Mouse (Mus musculus) hindbrain, postnatal 0 days (tissue): ENCODE results near the gene Gstt1. TPM values are rescaled to one million over a fixed set of nuclear protein-coding genes. Genes with fewer than 3 reads are reported as not detected.

Source experiments
- ATAC-seq: fragments of 200-750 bp; cut with Nextera tagmentation; 2 replicates; pipeline ENCODE4 v1.8.0; 2017; ENCODE audit warnings: mild to moderate bottlenecking, moderate TSS enrichment, moderate library complexity
- DNase-seq: peaks from one replicate; pipeline ENCODE4 v3.0.0-alpha.2; 2015; ENCODE audit warnings: low spot score
- H3K27ac ChIP-seq: fragments of 300-500 bp; sonication (generic); 2 replicates; pipeline ENCODE4 v1.5.1; 2014; ENCODE audit warnings: mild to moderate bottlenecking
- H3K27me3 ChIP-seq: fragments of 300-500 bp; sonication (generic); 2 replicates; pipeline ENCODE4 v1.6.1; 2014; ENCODE audit warnings: low read length, mixed read lengths; ENCODE audit not compliant: insufficient read depth
- H3K36me3 ChIP-seq: fragments of 300-500 bp; sonication (generic); 2 replicates; pipeline ENCODE4 v1.6.1; 2014; ENCODE audit warnings: low read length, mixed read lengths; ENCODE audit not compliant: insufficient read depth
- H3K4me1 ChIP-seq: fragments of 300-500 bp; sonication (generic); 2 replicates; pipeline ENCODE4 v1.6.1; 2014; ENCODE audit warnings: antibody characterized with exemption, low read length, mixed read lengths; ENCODE audit not compliant: insufficient read depth
- H3K4me2 ChIP-seq: fragments of 300-500 bp; sonication (generic); 2 replicates; pipeline ENCODE4 v1.6.1; 2014; ENCODE audit warnings: low read depth, mild to moderate bottlenecking, low read length, moderate library complexity, mixed read lengths
- H3K4me3 ChIP-seq: fragments of 300-500 bp; sonication (generic); 2 replicates; pipeline ENCODE4 v1.5.1; 2014; ENCODE audit warnings: low read length
- H3K9ac ChIP-seq: fragments of 300-500 bp; sonication (generic); replicated peaks from 2 replicates; pipeline ENCODE4 v1.6.1; 2014; ENCODE audit warnings: mild to moderate bottlenecking, low read length, moderate library complexity, mixed read lengths
- H3K9me3 ChIP-seq: fragments of 300-500 bp; sonication (generic); 2 replicates; pipeline ENCODE4 v1.6.1; 2016; ENCODE audit warnings: low read length, mixed read lengths
- CTCF ChIP-seq: IDR thresholded peaks from 2 replicates; pipeline ENCODE4 v1.5.1; 2016; ENCODE audit warnings: antibody characterized with exemption, control low read depth, low read depth
- WGBS: fragments of 180-500 bp; shearing (Covaris S2); extraction: QIAGEN DNeasy Blood & Tissue Kit; methylation state at CpG from one replicate; pipeline ENCODE4 v1.1.7; 2014; 5-methylcytosine and 5-hydroxymethylcytosine counted together
- polyA plus RNA-seq: library from polyadenylated mRNA; unstranded; fragments of >200 nt; fragmentation: Nextera tagmentation; extraction: Ambion mirVana; gene quantifications from 2 replicates; pipeline ENCODE4 v1.2.1, GENCODE M21; 2015
- total RNA-seq: library from RNA; depleted of rRNA; stranded (reverse); fragments of >200 nt; gene quantifications from 2 replicates; pipeline ENCODE4 v1.2.3, GENCODE M21; 2014

Gene Gstt1
- total and polyA plus RNA-seq, 2 experiments from 2014 or later = 20.8 to 38.1 TPM

GRCm38 (mm10) chr10:75835761-75836531 is 37.6 kb upstream of the Gstt1 start:
- peak overlapping the region; percentile 69 for H3K4me2 ChIP-seq
- ATAC-seq = no peak
- no peak for DNase-seq
- H3K36me3 ChIP-seq = no peaks in the 10 kb centered on the region
- H3K27me3 ChIP-seq = no peaks in the 10 kb centered on the region
- H3K9me3 ChIP-seq = no peaks in the 10 kb centered on the region
- H3K27ac ChIP-seq = no peak overlapping the region
- H3K9ac ChIP-seq = no peak overlapping the region
- H3K4me3 ChIP-seq = no peak overlapping the region
- H3K4me1 ChIP-seq = peaks cover 24% of the 10 kb centered on the region
- 20% methylated on average over 9 of the region's 10 CpGs for WGBS
- 0 out of 2 replicates have a peak, but pooled peaks have one; percentile 2 for TF ChIP-seq CTCF

DNA sequence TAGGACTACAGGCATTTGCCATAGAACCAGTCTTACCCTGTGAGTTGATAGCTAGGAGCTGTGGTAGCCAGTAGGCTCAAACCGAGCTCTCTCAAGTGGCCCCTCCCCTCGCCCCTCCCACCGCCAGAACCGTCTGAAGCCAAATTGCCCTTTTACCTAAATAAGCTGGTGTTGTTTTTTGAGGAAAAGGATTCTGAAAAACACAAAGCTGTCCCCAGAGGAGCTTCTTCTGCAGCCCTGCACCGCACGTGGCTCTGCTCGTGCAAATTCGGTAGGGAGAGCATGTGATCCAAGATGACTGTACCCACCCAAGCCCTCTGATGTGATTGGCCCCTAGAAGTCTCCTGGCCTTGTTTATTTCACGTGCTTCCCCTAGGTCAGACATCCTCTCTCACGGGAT is 36.9 kb upstream of the Gstt1 start:
- WGBS = 1% methylated on average over 10 of the region's 10 CpGs
- no peak overlapping the region for H3K27ac ChIP-seq
- H3K4me3 ChIP-seq = 0 out of 2 replicates have a peak overlapping the region, but pooled peaks have one; percentile 1
- H3K27me3 ChIP-seq = no peaks in the 10 kb centered on the region
- peaks cover 24% of the 10 kb centered on the region for H3K4me1 ChIP-seq
- no peak overlapping the region for H3K9ac ChIP-seq
- peak overlapping the region; percentile 69 for H3K4me2 ChIP-seq
- no peaks in the 10 kb centered on the region for H3K9me3 ChIP-seq
- peak; percentile 46 for DNase-seq
- no peak for TF ChIP-seq CTCF
- ATAC-seq = peak; percentile 55; the same call in 1 of the 2 replicates
- H3K36me3 ChIP-seq = no peaks in the 10 kb centered on the region

- ATAC-seq (no peak), DNase-seq (no peak)
- peaks cover 24% of the 10 kb centered on the region for H3K4me1 ChIP-seq
- H3K4me3 ChIP-seq = peak overlapping the region; percentile 37
- H3K36me3 ChIP-seq = no peaks in the 10 kb centered on the region
- WGBS = 12% methylated on average over 9 of the region's 9 CpGs
- peak overlapping the region; percentile 69 for H3K4me2 ChIP-seq
- H3K27me3 ChIP-seq = no peaks in the 10 kb centered on the region
- no peaks in the 10 kb centered on the region for H3K9me3 ChIP-seq
- peak overlapping the region; percentile 37; the same call in 1 of the 2 replicates for H3K9ac ChIP-seq
- no peak for TF ChIP-seq CTCF
- peak overlapping the region; percentile 20; the same call in 1 of the 2 replicates for H3K27ac ChIP-seq
Measured at GRCm38 (mm10) chr10:75834721-75835120, 36.3 kb upstream of the Gstt1 start.

GRCm38 (mm10) chr10:75834250-75834649 is 35.9 kb upstream of the Gstt1 start:
- H3K27ac ChIP-seq = peak overlapping the region; percentile 20; the same call in 1 of the 2 replicates
- WGBS = under 1% methylated on average over 21 of the region's 21 CpGs
- no peak for ATAC-seq
- no peak for TF ChIP-seq CTCF
- H3K9me3 ChIP-seq = no peaks in the 10 kb centered on the region
- peaks cover 24% of the 10 kb centered on the region for H3K4me1 ChIP-seq
- peak; percentile 78 for DNase-seq
- no peaks in the 10 kb centered on the region for H3K36me3 ChIP-seq
- H3K4me2 ChIP-seq = peak overlapping the region; percentile 69
- peak overlapping the region; percentile 37; the same call in 1 of the 2 replicates for H3K9ac ChIP-seq
- H3K4me3 ChIP-seq = peak overlapping the region; percentile 37
- no peaks in the 10 kb centered on the region for H3K27me3 ChIP-seq

- Histone ChIP-seq H3K4me1 (peaks cover 24% of the 10 kb centered on the region), H3K36me3 (no peaks in the 10 kb centered on the region), H3K27me3 (no peaks in the 10 kb centered on the region), H3K27ac (no peak overlapping the region), H3K9me3 (no peaks in the 10 kb centered on the region), H3K4me2 (peak overlapping the region; percentile 69), H3K9ac (no peak overlapping the region), H3K4me3 (peak overlapping the region; percentile 37)
- DNase-seq = no peak
- 17% methylated on average over 21 of the region's 21 CpGs for WGBS
- ATAC-seq = no peak
- TF ChIP-seq CTCF = no peak
Measured at GRCm38 (mm10) chr10:75833456-75834080, 35.2 kb upstream of the Gstt1 start.

DNA sequence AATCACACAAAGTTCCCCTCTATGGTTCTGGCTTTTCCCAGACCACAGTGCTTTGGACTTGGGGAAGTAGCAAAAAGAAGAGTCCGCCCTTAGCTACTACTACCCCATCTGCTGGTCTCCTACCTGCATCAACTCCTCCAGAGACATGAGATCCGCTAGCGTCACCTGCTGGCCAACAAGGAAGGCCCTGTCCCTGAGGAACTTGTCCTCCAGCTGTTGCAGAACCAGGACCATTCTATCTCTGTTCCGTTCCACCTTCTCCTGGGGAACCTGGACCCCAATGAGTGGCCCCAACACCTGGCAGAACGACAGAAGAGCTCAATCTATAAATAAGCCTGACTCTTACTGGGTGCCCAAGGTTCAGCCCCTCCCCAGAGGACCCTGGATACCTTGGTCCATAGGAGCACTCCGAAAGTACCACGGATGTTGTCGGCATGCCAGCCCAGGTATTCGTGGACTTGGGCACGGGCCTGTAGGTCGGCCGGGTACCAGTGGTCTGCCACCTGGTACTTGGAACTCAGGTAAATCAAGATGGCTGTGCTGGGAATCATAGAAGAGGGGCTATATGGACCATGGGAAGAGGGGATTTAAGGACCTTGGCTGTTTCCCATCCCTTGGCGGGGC is 34.0 kb upstream of the Gstt1 start:
- ATAC-seq (no peak), DNase-seq (peak; percentile 48)
- Histone ChIP-seq H3K27ac (no peak overlapping the region), H3K36me3 (no peaks in the 10 kb centered on the region), H3K4me2 (no peak overlapping the region), H3K4me1 (peaks cover 17% of the 10 kb centered on the region), H3K4me3 (no peak overlapping the region), H3K9me3 (no peaks in the 10 kb centered on the region), H3K9ac (no peak overlapping the region), H3K27me3 (no peaks in the 10 kb centered on the region)
- 66% methylated on average over 13 of the region's 13 CpGs for WGBS
- TF ChIP-seq CTCF = peak; percentile 67
